Mouse (Mus musculus): ENCODE measurements around the gene Rabggtb. TPM values are rescaled to one million over a fixed set of nuclear protein-coding genes. Genes with fewer than 3 reads are reported as not detected.

Rabggtb gene
- total RNA-seq, 2 experiments from 2014 or later = 59.9 to 61.2 TPM

- intact Hi-C loops (cut with DNase I) = no loop called here
- DNase-seq (ENCODE audit: low spot score in 2 of 2) = no peak
Observed at GRCm38 (mm10) chr3:153929526-153929925, 16.7 kb upstream of the Rabggtb start.

- DNase-seq (ENCODE audit: low spot score in 2 of 2) = no peak
- intact Hi-C loops (cut with DNase I) = no loop called here
Observed at GRCm38 (mm10) chr3:153926333-153926732, 13.5 kb upstream of the Rabggtb start.

GRCm38 (mm10) chr3:153921147-153921910 lies 8.5 kb upstream of the Rabggtb start:
- intact Hi-C loops (cut with DNase I) = no loop called here
- DNase-seq (ENCODE audit: low spot score in 2 of 2) = no peak

DNA sequence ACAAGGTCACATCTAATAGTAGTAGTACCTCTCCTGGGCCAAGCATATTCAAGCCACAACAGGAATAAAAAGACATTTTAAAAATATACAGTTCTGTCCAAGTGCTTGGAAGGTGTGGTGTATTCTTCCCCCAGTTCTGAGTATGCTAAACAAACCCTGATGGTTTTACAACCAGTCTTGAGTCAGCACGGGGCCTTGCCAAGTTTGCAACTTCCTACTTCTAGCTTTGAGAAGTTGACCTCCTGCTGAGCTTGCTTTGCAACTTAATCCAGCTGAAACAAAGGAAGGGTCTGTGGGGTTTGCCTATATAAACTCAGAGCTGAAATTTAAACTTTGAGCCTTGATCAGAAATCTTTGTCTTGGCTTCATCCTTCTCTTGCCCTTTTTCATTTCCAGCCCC lies 4.4 kb upstream of the Rabggtb start:
- intact Hi-C loops (cut with DNase I) = no loop called here
- no peak for DNase-seq (ENCODE audit: low spot score in 2 of 2)

DNA sequence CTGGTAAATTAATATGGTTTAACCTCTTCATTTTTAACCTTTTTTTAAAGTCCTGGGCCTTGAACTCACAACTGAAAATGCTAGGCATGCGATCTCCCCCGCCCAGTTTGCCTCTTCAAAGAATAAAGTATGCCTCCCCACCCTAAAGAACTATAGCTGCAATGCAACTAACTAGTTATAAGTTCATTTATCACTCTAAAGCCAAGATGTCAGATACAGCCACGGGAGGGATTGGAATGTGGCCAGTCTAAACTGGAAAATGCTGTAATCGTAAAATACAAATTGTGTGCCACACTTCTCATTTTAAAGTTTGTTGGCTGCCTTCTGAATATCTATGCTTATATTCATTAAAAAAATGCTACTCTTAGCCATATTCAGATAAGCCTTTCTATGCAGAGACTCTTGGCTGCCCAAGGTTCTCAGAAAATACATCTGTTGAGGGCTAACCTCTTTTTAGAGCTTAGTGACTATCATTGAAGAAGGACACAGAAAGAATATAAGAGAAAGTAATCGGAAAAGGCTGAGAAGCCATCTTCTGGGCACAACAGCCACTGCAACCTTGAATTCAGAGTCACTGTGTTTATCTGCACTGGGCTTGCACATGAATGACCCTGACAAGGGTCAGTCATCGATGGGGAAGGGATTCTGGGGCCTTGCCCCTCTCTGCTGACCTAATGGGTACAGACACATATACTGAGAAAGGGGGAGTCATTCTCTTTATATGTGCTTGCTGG lies 868 bp upstream of the Rabggtb start:
- DNase-seq (ENCODE audit: low spot score in 2 of 2) = no peak
- intact Hi-C loops (cut with DNase I) = loop anchor here (2.0 kb wide), 1 partner anchor 31 kb away; the partner anchor contains the start of gene Acadm

DNA sequence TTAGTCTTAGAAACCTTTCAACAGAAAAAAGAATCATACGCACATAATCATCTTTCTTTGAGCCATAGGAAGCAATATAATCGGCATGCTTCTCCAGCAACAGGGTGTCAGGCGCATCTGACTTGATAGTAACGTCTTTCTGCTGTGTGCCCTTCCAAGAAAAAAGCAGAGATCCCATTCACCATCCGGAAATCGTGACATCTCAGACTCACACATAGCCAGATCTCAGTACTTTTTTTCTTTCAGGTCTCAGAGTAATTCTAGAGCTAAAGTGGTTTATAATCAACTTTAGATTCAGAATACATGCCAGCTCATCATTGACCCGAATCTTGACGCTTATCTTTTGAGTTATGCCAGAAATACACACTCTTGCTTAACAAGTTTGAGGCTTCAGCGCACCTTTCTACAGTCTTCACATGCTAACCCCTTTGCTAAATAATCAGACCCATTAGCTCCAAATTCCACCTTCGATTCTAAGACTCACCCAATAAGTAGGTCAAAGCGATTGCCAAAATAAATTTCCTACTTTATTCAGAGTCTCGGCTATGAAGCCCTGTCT lies 848 bp downstream of the Rabggtb start:
- intact Hi-C loops (cut with DNase I) = loop anchor here (2.0 kb wide), 1 partner anchor 33 kb away; the partner anchor contains the start of gene Acadm

DNA sequence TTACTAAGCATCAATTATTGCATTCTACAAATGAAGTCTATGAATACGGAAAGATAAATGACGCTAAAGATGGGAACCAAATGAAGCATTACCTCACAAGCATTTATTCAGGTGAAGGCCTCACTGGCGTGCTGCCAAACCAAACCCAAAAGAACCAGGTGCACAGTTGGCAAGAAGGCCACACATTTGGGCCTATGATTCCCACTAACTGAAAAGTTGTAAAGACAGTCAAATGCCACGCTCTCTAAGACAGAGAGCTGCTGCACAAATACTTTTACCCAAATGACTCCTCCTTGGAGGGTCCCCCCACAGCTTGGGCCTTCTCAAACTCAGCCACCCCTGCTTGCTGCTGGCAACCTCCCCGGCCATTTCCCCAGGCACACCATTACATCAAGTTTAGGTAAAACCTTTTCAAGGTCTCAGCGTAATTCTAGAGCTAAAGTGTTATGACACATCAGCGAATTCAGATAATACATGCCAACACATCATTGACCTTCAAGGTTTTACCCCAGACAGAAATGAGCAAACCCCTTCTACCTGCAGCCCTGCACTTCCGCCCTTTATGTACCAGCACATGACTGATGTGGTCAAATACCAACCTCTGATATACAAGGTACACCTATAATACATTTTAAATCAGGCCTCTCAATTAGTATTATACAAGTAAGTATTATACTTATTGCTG lies 1.5 kb downstream of the Rabggtb start:
- no peak for DNase-seq (ENCODE audit: low spot score in 2 of 2)
- intact Hi-C loops (cut with DNase I) = no loop called here

More for the DNA sequence above, 848 bp downstream of the Rabggtb start:
- no peak for DNase-seq (ENCODE audit: low spot score in 2 of 2)

DNA sequence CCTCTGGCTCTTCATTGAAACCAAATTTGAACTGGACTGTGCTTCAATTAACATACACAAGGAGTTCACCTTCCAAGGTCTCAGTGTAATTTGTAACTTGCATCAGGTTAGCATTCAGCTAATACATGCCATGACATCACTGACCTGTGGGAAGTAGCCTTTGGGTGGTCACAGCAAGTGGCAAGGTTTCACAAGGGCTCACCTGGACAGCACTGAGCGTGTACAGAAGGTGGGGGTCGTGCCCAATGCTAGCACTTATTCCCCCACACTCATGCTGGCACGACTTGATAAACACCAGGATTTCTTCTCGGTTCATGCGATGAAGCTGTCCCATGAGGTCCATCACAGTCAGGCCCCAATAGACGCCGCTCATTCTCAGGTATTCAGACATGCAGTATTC lies 2.3 kb downstream of the Rabggtb start:
- intact Hi-C loops (cut with DNase I) = no loop called here
- DNase-seq (ENCODE audit: low spot score in 2 of 2) = no peak

- intact Hi-C loops (cut with DNase I) = no loop called here
- DNase-seq (ENCODE audit: low spot score in 2 of 2) = no peak
Observed at GRCm38 (mm10) chr3:153908919-153909318, 3.9 kb downstream of the Rabggtb start.

DNA sequence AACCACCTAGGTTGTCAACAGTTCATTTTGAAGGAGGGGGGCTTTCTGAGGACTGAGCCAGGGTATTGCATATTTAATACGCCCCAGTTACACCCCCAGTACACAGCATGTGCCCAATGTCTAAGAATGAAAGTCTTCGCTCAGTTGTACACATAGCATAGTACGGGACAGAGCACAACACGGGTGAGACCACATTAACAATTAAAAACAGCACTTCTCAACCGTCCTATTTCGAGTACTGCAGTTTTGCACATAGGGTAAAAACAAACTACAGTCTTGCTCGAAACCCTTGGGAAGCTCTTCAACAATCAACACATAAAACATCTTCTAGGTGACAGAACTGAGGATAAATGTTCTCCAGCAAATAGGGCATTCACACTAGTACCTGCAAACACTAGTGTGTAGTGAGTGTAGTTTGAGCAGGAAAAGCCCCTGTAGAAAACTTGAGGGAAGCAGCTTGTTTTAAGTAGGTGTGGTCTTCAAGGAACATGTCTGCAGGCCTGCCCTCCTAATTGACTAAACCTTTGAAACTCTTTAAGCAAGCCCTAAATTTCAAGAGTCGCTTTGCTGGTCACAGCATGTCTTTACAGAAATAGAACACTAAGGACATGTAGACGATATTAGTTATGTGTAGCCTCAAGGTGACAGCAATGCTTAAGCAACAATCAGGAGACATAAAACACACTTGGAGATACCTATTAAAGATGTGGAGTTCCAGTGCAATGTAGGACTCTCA lies 6.5 kb downstream of the Rabggtb start, which contains the start of gene Msh4:
Msh4 (minus strand) TSS at position 3 of the 736 bp plus-strand sequence.
- no peak for DNase-seq (ENCODE audit: low spot score in 2 of 2)

GRCm38 (mm10) chr3:153905251-153906135 lies 7.3 kb downstream of the Rabggtb start:
- intact Hi-C loops (cut with DNase I) = no loop called here
- no peak for DNase-seq (ENCODE audit: low spot score in 2 of 2)

More for the DNA sequence above, 6.5 kb downstream of the Rabggtb start, which contains the start of gene Msh4:
- intact Hi-C loops (cut with DNase I) = no loop called here

DNA sequence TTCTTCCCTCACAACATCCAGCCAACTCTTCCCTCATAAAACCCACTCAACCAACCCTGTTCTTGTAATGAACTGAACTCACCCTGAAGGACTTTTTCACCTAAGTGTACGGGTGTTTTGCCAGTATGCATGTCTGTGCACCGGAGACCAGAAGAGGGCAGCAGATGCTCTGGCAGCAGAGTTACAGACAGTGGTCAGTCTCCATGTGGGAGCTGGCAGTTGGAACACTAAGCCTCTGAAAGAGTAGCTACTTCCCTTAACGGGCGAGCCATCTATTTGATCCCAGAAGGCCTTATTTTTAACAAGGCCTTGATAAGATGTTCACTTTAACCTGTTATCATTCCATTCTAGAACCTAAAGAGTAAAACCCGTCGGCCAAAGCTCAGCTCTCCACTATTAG lies 8.2 kb downstream of the Rabggtb start:
- peak in 1 of 2 experiments; percentile 18 for DNase-seq (ENCODE audit: low spot score in 2 of 2)

GRCm38 (mm10) chr3:153902595-153902994 lies 10.2 kb downstream of the Rabggtb start:
- no peak for DNase-seq (ENCODE audit: low spot score in 2 of 2)
- intact Hi-C loops (cut with DNase I) = no loop called here

More for the DNA sequence above, 8.2 kb downstream of the Rabggtb start:
- intact Hi-C loops (cut with DNase I) = no loop called here

DNA sequence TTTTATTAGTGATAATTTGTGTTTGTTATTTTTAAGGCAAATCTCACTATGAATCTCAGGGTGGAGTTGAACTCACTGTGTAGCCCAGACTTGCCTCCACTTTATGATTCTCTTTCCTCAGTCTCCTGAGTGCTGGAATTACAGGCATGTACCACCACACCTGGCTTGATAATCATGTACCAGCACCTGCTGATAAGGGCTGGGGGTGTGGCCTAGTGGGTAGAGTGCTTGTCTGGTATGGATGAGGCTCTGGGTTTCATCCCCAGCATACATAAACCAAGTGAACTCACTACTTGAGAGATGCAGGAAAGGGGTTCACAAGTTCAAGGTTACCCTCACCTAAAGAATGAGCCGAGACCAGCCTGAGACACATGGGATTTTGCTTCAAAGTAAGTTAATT lies 10.9 kb downstream of the Rabggtb start:
- DNase-seq (ENCODE audit: low spot score in 2 of 2) = no peak
- intact Hi-C loops (cut with DNase I) = no loop called here

DNA sequence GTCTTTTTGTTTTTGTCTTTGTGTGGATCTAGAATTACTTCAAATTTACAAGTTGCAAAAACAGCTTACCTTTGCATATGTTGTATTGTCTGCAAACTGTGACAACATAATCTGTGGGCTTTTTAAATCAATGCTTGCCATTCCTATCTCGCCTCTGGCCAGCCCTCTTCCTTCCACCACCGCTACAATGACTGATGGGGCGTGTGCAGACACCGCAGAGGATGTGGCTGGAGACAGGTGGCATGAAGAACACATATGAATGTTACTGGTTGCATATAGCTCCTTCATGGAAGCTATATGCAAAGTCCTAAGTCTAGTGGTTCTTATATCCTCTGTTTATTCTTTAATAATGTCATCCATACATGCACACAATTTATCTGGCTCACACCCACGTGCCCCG lies 15.6 kb downstream of the Rabggtb start:
- intact Hi-C loops (cut with DNase I) = no loop called here
- DNase-seq (ENCODE audit: low spot score in 2 of 2) = no peak

GRCm38 (mm10) chr3:153895454-153895853 lies 17.4 kb downstream of the Rabggtb start:
- intact Hi-C loops (cut with DNase I) = no loop called here
- DNase-seq (ENCODE audit: low spot score in 2 of 2) = no peak

GRCm38 (mm10) chr3:153889188-153889781 lies 23.5 kb downstream of the Rabggtb start:
- DNase-seq (ENCODE audit: low spot score in 2 of 2) = no peak
- intact Hi-C loops (cut with DNase I) = no loop called here

- DNase-seq (ENCODE audit: low spot score in 2 of 2) = no peak
- intact Hi-C loops (cut with DNase I) = no loop called here
Observed at GRCm38 (mm10) chr3:153888141-153888540, 24.7 kb downstream of the Rabggtb start.

Data from left cerebral cortex, postnatal 36 days (tissue).